Mouse (Mus musculus) hindlimb bud, embryonic 11.5 days (tissue): Measurements from ENCODE around the gene Rnft2.

ENCODE experiments used
- DNase-seq: peaks from one replicate; pipeline ENCODE4 v3.0.0-alpha.2; 2012; ENCODE audit warnings: low read depth, low spot score; ENCODE audit errors: extremely low spot score

The Rnft2 gene

DNA sequence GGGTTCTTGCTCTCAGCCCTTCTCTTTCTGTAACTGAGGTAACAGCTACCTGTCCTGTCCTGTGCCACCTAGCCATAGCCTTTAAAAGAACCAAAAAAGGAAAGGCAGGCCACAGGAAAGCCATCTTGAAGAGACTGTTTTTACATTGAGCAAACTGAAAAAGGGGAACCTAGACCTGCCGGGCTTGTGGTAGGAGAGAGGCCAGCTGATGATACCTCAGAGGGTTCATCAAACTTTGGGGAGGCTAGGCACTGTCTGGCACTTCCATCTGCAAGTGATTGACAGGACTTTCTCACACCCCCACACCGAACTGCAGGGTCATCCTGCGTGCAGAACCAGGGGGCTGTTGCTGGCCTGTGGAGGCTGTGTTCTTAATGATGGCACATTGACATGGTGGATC is 8.6 kb upstream of the Rnft2 start:
- no peak for DNase-seq

DNA sequence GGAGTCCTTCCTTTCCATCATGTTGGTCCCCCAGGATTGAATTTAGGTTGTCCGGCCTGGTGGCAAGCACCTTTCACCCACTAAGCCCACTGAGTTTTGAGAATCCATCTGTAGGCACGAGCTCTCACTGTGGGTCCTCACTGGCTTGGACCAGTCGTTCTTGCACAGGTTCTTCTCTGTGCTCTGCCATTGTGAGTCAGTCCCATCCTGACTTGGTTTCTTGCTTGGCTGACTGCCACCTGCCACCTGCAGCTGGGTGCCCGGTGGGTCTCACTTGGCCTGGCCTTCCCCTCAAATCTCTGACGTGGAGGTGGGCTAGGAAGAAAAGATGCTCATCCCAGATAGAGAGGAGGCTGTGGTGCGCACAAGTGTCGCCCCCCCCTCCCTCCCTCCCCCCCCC is 6.1 kb upstream of the Rnft2 start:
- no peak for DNase-seq

DNA sequence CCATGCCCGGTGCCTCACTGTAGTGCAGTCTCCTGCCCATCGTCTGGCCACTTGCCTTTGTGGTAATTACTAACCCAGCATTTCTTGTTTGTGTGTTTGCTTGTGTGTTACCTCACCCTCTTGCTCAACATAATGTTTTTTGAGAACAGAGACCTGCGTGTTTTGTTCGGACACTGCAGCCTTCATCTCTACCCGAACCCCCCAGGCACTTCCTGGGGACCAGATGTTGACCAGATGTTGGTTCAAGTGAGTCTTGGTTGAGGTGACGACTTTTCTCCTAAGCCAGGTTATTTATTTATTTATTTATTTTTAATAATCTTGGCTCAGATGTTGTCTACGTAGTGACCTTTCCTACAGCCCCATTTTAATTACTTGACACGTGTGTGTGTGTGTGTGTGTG is 2.5 kb upstream of the Rnft2 start:
- no peak for DNase-seq

DNA sequence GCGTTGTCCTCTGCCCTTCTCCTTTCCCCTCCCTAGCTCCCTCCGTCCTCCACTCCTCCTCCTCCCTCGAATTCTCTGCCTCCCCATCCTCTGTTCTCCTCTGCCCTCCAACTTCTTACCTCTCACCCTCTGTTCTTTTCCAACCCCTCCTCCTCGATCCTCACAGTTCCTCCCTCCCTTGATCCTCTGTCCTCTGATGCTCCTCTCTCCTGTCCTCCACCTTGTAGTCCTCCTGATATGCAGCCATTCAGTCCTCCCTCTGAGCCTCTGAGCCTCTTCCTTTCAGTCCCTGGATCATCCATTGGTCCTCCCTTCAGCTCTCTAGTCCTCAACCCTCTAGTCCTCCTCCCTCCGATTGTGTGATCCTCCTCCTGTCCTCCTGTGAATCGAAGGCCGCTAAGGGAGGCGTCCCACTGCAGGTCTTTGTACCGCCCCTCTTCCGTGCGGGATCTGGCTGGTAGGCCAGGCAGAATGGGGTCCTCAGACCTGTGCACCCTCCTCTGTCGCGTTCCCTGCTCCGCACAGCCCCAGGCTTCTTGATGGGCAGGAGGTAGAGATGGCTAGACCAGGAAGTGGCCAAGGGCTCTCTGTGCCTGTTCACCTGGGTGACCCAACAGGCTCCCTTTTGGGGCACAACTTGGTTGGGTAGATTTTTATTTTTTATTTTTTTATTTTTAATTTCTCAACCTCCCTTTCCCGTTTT is 841 bp upstream of the Rnft2 start:
- DNase-seq: no peak

DNA sequence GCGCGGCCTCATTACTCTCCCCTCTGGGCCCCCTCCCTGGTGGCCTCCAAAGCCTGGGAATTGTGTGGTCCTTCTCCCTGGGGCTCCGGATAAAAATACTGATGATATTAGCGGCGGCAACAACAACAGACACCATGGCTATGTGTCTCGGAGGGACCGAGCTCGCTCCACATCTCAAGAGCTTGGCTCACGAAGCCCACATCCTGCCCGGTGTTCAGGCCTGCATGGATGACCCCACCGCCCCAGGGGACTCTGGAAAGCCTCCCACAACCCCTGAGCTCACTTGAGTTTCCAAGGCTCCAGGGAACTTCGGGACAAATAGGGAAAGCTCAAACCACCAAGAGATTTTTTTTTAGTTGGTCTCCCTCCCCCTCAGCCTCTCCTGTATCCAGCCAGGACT is 5.2 kb downstream of the Rnft2 start:
- no peak for DNase-seq

GRCm38 (mm10) chr5:118236891-118237290 is 8.0 kb downstream of the Rnft2 start:
- DNase-seq: no peak

DNA sequence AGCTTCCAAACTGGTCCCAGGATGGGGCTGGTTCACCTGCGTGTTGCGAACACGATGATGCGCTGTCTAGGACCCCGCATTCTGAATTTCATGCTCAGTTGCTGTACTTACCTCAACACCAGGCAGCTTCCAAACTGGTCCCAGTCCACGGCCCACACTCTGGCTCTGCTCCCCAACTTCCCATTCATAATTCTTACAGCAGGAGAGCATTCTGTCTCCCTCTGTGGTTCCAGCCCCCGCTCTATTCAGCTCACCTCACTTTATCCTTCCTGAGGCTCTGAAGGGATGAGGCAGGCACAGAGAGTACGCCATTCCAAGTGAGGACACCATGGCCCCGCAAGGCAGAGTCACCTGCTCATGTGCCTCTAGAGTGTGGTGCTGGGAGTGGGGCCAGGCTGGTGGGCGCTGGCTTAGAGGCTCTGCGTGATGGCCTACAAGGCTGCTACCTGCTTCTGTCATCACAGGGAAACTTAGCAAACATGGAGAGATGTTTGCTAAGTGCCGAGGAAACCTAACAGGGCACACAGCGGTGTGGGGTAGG is 14.8 kb downstream of the Rnft2 start:
- no peak for DNase-seq

DNA sequence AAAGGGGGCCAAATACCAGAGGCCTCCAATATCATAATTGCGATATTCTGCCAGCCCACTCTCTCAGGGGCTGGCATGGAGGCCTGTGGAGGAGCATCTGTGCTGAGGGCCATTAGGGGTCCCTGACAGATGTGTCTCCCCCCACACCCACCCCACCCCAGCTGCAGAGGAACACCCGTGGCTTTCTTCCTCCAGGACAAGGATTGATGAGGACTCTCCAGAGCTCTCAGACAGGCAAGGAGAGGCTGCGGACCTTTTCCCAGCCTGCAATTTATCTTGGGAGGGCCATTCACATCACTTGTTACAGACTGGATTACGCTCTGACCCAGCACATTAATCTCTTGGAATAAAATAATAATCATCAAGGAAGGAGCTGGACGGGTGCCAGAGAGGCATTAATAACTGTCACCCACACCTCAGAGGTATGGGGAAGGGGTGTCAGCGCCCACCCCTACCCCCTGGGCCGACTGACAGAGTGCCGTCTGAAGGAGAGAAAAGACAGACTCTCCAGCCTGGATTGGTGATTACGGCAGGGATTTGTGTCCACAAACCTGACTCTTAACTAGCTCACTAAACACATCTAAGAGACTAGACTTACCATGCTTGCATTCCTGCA is 21.7 kb downstream of the Rnft2 start:
- no peak for DNase-seq

GRCm38 (mm10) chr5:118217410-118217809 is 27.5 kb downstream of the Rnft2 start:
- DNase-seq: no peak

GRCm38 (mm10) chr5:118214418-118215154 is 30.3 kb downstream of the Rnft2 start:
- peak; percentile 5 for DNase-seq

DNA sequence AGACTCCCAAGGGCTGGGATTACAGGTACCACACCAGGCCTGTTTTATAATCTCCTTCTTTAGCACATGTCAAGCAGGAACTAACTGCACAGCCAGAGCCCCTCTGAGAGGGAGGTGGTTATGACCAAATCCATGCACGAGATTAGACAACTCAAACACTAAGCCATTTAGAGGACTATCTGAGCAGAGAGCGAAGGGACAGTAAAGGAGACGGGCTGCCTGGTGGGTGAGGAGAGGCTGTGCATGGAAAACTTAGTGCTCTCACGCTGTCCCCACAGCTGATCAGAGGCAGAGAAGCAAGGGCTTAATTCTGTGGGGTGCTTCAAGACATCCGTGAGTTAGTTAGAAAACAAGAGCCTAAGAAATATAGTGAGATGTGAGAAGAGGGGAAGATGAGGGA is 30.9 kb downstream of the Rnft2 start:
- DNase-seq: no peak

- DNase-seq: no peak
These were observed 39.1 kb downstream of the Rnft2 start for GRCm38 (mm10) chr5:118205852-118206251.

DNA sequence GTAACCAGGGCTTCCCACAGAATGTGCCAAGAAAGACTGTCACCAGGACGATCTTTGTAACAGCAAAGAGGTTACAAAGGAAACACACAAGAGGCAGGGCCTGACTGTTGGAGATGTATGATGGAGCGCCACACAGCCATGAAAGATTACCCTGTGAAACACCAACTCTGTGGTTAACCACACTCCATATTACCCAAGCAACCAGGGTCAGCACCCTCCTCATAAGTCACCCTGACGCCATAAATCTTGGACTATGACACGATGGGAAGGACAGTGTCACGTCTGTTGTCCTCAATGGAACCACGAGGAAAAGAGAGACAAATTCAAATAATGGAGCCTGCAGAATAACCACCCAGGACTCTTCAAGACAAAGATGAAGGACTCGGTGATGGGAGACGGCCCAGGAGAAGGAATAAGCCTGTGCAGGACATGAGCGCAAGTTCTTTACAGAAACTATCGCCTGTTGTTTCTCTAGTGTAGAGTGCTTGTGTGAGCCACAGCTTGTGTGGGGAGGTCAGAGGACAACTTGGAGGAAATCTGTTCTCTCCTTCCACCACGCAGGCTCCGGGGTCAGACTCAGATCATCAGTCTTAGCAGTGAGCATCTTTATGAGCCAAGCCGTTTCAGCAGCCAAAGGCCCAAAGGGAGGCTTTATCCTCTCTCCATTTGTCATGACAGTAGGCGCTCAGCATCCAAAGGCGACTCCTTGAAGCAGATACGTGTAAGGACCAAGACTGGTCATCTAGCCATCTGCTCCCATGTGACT is 40.1 kb downstream of the Rnft2 start:
- DNase-seq: no peak

DNA sequence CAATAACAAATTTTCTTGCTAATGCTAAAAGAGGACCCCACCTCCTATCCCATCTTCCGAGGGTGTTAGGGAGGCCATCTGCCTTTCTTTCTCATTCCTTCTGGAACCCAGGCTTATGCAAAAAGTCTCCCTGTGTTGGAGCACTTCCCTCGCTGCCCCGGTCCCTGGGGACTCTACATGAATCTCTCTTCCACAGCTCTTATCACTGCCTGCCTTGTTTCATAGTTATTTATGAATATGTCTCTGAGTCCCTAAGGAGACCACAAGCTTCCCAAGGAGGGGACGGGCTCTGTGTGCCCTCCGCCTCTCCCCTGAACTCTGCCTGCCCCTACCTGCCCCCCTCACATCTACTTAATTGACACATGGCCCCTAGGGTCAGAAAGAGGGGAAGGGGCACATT is 45.2 kb downstream of the Rnft2 start:
- no peak for DNase-seq

DNA sequence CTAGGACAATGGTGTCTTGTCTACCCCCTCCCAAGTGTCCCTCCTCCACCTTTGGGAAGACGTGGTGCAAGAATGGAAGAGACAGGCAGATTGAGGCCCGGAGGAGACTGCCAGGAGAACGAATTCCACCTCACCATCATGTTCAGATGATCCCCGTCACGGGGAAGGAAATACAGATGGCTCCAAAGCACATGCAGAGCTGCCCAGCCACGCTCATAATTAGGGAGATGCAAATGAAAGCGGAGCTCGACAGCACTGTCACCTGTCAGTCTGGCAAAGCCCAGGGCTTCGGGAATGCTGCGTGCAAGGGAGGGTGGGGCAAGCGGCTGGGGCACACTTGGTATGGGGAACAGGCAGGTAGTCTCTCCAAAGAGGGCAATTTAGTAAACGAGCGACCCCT is 47.5 kb downstream of the Rnft2 start:
- no peak for DNase-seq

DNA sequence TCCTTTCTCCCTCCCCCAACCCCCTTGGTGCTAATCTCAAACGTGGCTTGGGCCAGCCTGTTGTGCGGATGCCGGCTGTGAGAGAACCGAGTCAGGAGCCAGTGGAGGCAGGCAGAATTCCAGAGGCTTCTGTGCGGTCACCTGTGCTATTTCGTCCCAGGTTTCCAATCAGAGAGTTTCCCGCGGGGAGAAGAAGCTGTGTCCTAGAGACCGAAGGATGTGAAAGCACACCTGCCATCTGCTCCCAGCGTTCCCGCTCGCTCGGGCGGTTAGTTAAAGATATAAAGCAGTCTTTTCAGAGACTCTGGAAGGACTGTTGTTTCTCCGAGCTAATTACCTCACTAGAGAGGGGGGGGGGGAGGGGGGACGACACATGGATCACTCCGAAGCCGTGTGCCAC is 52.7 kb downstream of the Rnft2 start:
- no peak for DNase-seq

- DNase-seq: no peak
These were observed 54.4 kb downstream of the Rnft2 start for GRCm38 (mm10) chr5:118190491-118190890.

GRCm38 (mm10) chr5:118188356-118188755 is 56.6 kb downstream of the Rnft2 start:
- DNase-seq: peak; percentile 49

- DNase-seq: no peak
These were observed 57.8 kb downstream of the Rnft2 start for GRCm38 (mm10) chr5:118186903-118187633.

DNA sequence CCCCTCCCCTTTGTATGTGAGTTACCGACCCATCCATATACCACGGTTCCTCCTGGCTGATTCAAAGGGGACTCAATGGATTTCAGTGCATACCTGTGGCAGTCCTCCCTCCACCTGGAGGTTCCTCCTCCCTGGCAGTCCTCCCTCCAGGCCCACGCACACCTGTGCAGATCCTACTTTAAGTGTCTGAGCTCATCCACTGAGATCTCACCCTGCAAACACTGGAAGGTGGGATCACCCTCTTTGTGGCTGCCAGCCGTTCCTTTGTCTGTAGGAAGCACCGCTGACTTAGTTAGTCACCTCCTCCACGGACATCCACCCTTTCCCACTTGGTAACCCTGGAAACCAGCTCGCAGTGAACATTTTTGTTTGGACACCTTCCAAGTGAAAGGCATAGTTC is 67.3 kb downstream of the Rnft2 start:
- no peak for DNase-seq

- no peak for DNase-seq
These were observed 69.8 kb downstream of the Rnft2 start for GRCm38 (mm10) chr5:118175137-118175536.
